Mouse (Mus musculus): ENCODE results near the gene Ooep. TPM values are rescaled to one million over a fixed set of nuclear protein-coding genes. Genes with fewer than 3 reads are reported as not detected.
A peak's percentile ranks its signal among the peaks of the same experiment; 100 is the strongest.
"Not testable (repeated sequence)": the region's sequence is repeated elsewhere in the genome, so short reads cannot be mapped to it uniquely, and the experiment has no call there.

Ooep gene
- polyA plus RNA-seq, 1 experiment from 2014 or later: 0.47 TPM

- H3K27me3 ChIP-seq (replicated peaks; ENCODE audit: control insufficient read depth, insufficient read depth, low read length); H3K4me1 ChIP-seq (replicated peaks; ENCODE audit: control insufficient read depth, insufficient read depth, low read length); ATAC-seq; H3K4me3 ChIP-seq (ENCODE audit: low read depth, low read length); H3K27ac ChIP-seq (ENCODE audit: low read depth, low read length); H3K4me2 ChIP-seq (replicated peaks; ENCODE audit: low read depth); H3K9ac ChIP-seq (ENCODE audit: low read depth, low read length); H3K9me3 ChIP-seq (ENCODE audit: control insufficient read depth); H3K36me3 ChIP-seq (ENCODE audit: control insufficient read depth, insufficient read depth): not testable (repeated sequence)
- WGBS: 91% methylated on average over 4 of the region's 4 CpGs
Observed at GRCm38 (mm10) chr9:78342494-78342893, 36.0 kb downstream of the Ooep start.

GRCm38 (mm10) chr9:78340324-78340723 is 38.2 kb downstream of the Ooep start:
- not testable (repeated sequence) for H3K4me1 ChIP-seq (replicated peaks; ENCODE audit: control insufficient read depth, insufficient read depth, low read length); H3K27me3 ChIP-seq (replicated peaks; ENCODE audit: control insufficient read depth, insufficient read depth, low read length); H3K9me3 ChIP-seq (ENCODE audit: control insufficient read depth); ATAC-seq; H3K4me2 ChIP-seq (replicated peaks; ENCODE audit: low read depth); H3K36me3 ChIP-seq (ENCODE audit: control insufficient read depth, insufficient read depth); H3K9ac ChIP-seq (ENCODE audit: low read depth, low read length); H3K27ac ChIP-seq (ENCODE audit: low read depth, low read length); H3K4me3 ChIP-seq (ENCODE audit: low read depth, low read length)
- TF ChIP-seq CTCF (IDR thresholded peaks at IDR 0.05; ENCODE audit: low read depth): peak; percentile 83
- WGBS: 21% methylated on average over 8 of the region's 8 CpGs

- H3K4me3 ChIP-seq (ENCODE audit: low read depth, low read length); H3K4me2 ChIP-seq (replicated peaks; ENCODE audit: low read depth); H3K36me3 ChIP-seq (ENCODE audit: control insufficient read depth, insufficient read depth); H3K4me1 ChIP-seq (replicated peaks; ENCODE audit: control insufficient read depth, insufficient read depth, low read length); H3K27me3 ChIP-seq (replicated peaks; ENCODE audit: control insufficient read depth, insufficient read depth, low read length); H3K27ac ChIP-seq (ENCODE audit: low read depth, low read length); H3K9ac ChIP-seq (ENCODE audit: low read depth, low read length); H3K9me3 ChIP-seq (ENCODE audit: control insufficient read depth): not testable (repeated sequence)
- ATAC-seq: peak; percentile 36; the same call in 1 of the 2 replicates
Observed at GRCm38 (mm10) chr9:78337050-78337449, 41.5 kb downstream of the Ooep start.

GRCm38 (mm10) chr9:78327289-78327688 is 51.2 kb downstream of the Ooep start, which contains the start of gene Omt2b:
TSS of gene Omt2b (plus strand) at chr9:78327589.
- ATAC-seq; H3K27ac ChIP-seq (ENCODE audit: low read depth, low read length); H3K36me3 ChIP-seq (ENCODE audit: control insufficient read depth, insufficient read depth); H3K4me2 ChIP-seq (replicated peaks; ENCODE audit: low read depth); H3K9me3 ChIP-seq (ENCODE audit: control insufficient read depth); H3K9ac ChIP-seq (ENCODE audit: low read depth, low read length); H3K27me3 ChIP-seq (replicated peaks; ENCODE audit: control insufficient read depth, insufficient read depth, low read length); H3K4me1 ChIP-seq (replicated peaks; ENCODE audit: control insufficient read depth, insufficient read depth, low read length); H3K4me3 ChIP-seq (ENCODE audit: low read depth, low read length): not testable (repeated sequence)
- WGBS: 100% methylated on average over 1 of the region's 1 CpGs

Other genes starting within 250 kb of the Ooep start
- 23.3 and 36.2 TPM in 2 replicates for gene Gsta4, start 196.0 kb downstream of the Ooep start, polyA plus RNA-seq (2015; fragmentation: Nextera tagmentation; extraction: Ambion mirVana)
- gene Gsta1, start 148.1 kb downstream of the Ooep start, polyA plus RNA-seq (2015; fragmentation: Nextera tagmentation; extraction: Ambion mirVana): 94.0 and 129 TPM in 2 replicates
- 66.1 and 82.0 TPM in 2 replicates for gene Gm3776, start 121.6 kb downstream of the Ooep start, polyA plus RNA-seq (2015; fragmentation: Nextera tagmentation; extraction: Ambion mirVana)
- gene Gm10639, start 88.8 kb downstream of the Ooep start, polyA plus RNA-seq (2015; fragmentation: Nextera tagmentation; extraction: Ambion mirVana): 0.69 and 0.70 TPM in 2 replicates
- gene Omt2a, start 63.9 kb downstream of the Ooep start, polyA plus RNA-seq (2015; fragmentation: Nextera tagmentation; extraction: Ambion mirVana): not detected in 2 replicates
- not detected in 2 replicates for gene Omt2b, start 51.1 kb downstream of the Ooep start, polyA plus RNA-seq (2015; fragmentation: Nextera tagmentation; extraction: Ambion mirVana)
- 94.5 and 130 TPM in 2 replicates for gene Gsta2, start 22.9 kb downstream of the Ooep start, polyA plus RNA-seq (2015; fragmentation: Nextera tagmentation; extraction: Ambion mirVana)
- gene Dppa5a, start 10.5 kb downstream of the Ooep start, polyA plus RNA-seq (2015; fragmentation: Nextera tagmentation; extraction: Ambion mirVana): not detected in 2 replicates
- 0.05 and 0.10 TPM in 2 replicates for gene Ddx43, start 17.1 kb upstream of the Ooep start, polyA plus RNA-seq (2015; fragmentation: Nextera tagmentation; extraction: Ambion mirVana)
- 0.96 and 1.1 TPM in 2 replicates for gene Cgas, start 64.5 kb upstream of the Ooep start, polyA plus RNA-seq (2015; fragmentation: Nextera tagmentation; extraction: Ambion mirVana)
- 8.2 and 8.4 TPM in 2 replicates for gene Mto1, start 69.5 kb upstream of the Ooep start, polyA plus RNA-seq (2015; fragmentation: Nextera tagmentation; extraction: Ambion mirVana)
- gene Gm17324, start 70.1 kb upstream of the Ooep start, polyA plus RNA-seq (2015; fragmentation: Nextera tagmentation; extraction: Ambion mirVana): 0.17 and 0.39 TPM in 2 replicates
- 1,954 and 2,041 TPM in 2 replicates for gene Eef1a1, start 110.4 kb upstream of the Ooep start, polyA plus RNA-seq (2015; fragmentation: Nextera tagmentation; extraction: Ambion mirVana)
- gene Slc17a5, start 209.3 kb upstream of the Ooep start, polyA plus RNA-seq (2015; fragmentation: Nextera tagmentation; extraction: Ambion mirVana): 250 and 313 TPM in 2 replicates
- gene Cd109, start 236.8 kb upstream of the Ooep start, polyA plus RNA-seq (2015; fragmentation: Nextera tagmentation; extraction: Ambion mirVana): 1.8 and 2.1 TPM in 2 replicates

All from intestine, postnatal 0 days (tissue).